Mouse (Mus musculus): ENCODE measurements at regions not wholly inside any gene's neighbourhood (a gene's known extent, or its start where the extent isn't known, plus 50 kb on each side); places are given as distances from the start of the nearest gene placed in this dataset.

- ATAC-seq (replicated peaks; ENCODE audit: insufficient number of reproducible peaks, low FRiP score, low TSS enrichment, poor library complexity, severe bottlenecking), result no peak
Measured at GRCm38 (mm10) chr2:174025181-174025870, 50.8 kb upstream of the Stx16 start.
